Mouse (Mus musculus) liver, adult 2 months (tissue): Measurements from ENCODE around the gene Pik3r3. TPM values are rescaled to one million over a fixed set of nuclear protein-coding genes. Genes with fewer than 3 reads are reported as not detected.
"Not testable (repeated sequence)": the region's sequence is repeated elsewhere in the genome, so short reads cannot be mapped to it uniquely, and the experiment has no call there.

Source experiments
- DNase-seq: peaks from one replicate; pipeline ENCODE4 v3.0.0-alpha.2; 2011; ENCODE audit warnings: low read depth, low spot score; ENCODE audit errors: extremely low read depth
- H3K27ac ChIP-seq: fragments of 200-500 bp; replicated peaks from 2 replicates; pipeline ENCODE4 v1.5.1; 2012; ENCODE audit warnings: low read depth, mild to moderate bottlenecking, control low read depth, inconsistent platforms, low read length; ENCODE audit not compliant: insufficient read depth
- H3K27me3 ChIP-seq: fragments of 200-500 bp; 2 replicates; pipeline ENCODE4 v1.6.1; 2012; ENCODE audit warnings: mild to moderate bottlenecking, moderate library complexity, low read length, inconsistent platforms; ENCODE audit not compliant: control insufficient read depth, insufficient read depth
- H3K36me3 ChIP-seq: fragments of 200-500 bp; 2 replicates; pipeline ENCODE4 v1.6.1; 2012; ENCODE audit warnings: low read length, inconsistent platforms; ENCODE audit not compliant: control insufficient read depth, insufficient read depth
- H3K4me1 ChIP-seq: fragments of 200-500 bp; 2 replicates; pipeline ENCODE4 v1.6.1; 2011; ENCODE audit warnings: low read length; ENCODE audit not compliant: control insufficient read depth, insufficient read depth
- H3K4me3 ChIP-seq: fragments of 200-500 bp; 2 replicates; pipeline ENCODE4 v1.5.1; 2011; ENCODE audit warnings: low read depth, mild to moderate bottlenecking, control low read depth, low read length, moderate library complexity; ENCODE audit not compliant: insufficient read depth
- H3K79me2 ChIP-seq: fragments of 200-500 bp; 2 replicates; pipeline ENCODE4 v1.6.1; 2012; ENCODE audit warnings: inconsistent platforms, mild to moderate bottlenecking, low read length, moderate library complexity; ENCODE audit not compliant: control insufficient read depth, insufficient read depth
- H3K9ac ChIP-seq: fragments of 200-500 bp; 2 replicates; pipeline ENCODE4 v1.6.1; 2012; ENCODE audit warnings: low read depth, mild to moderate bottlenecking, control low read depth, inconsistent platforms, low read length
- CTCF ChIP-seq: fragments of 200-500 bp; IDR thresholded peaks from 2 replicates; pipeline ENCODE4 v1.5.1; 2011; ENCODE audit warnings: low read depth, low read length, control low read depth
- POLR2A ChIP-seq: fragments of 200-500 bp; IDR thresholded peaks from 2 replicates; pipeline ENCODE4 v1.6.1; 2011; ENCODE audit warnings: low read length, control low read depth; ENCODE audit not compliant: insufficient read depth; ENCODE audit errors: extremely low read depth
- WGBS: fragments of 180-500 bp; shearing (Covaris S2); methylation state at CpG from one replicate; pipeline ENCODE4 v1.1.7; 2018; 5-methylcytosine and 5-hydroxymethylcytosine counted together
- polyA plus RNA-seq: library from polyadenylated mRNA; depleted of rRNA; stranded (reverse); fragments of >200 nt; gene quantifications from 2 replicates; pipeline ENCODE4 v1.2.3, GENCODE M21; 2012
- total RNA-seq: library from RNA; depleted of rRNA; stranded (reverse); fragments of >200 nt; gene quantifications from 2 replicates; pipeline ENCODE4 v1.2.3, GENCODE M21; 2014

The Pik3r3 gene
- total and polyA plus RNA-seq, 2 experiments: 1.3 to 1.4 TPM

- Histone ChIP-seq H3K4me3 (no peak overlapping the region), H3K27me3 (no peaks in the 10 kb centered on the region), H3K9ac (no peak overlapping the region), H3K79me2 (no peaks in the 10 kb centered on the region), H3K27ac (no peak overlapping the region), H3K36me3 (no peaks in the 10 kb centered on the region), H3K4me1 (no peaks in the 10 kb centered on the region)
- WGBS: 96% methylated on average over 2 of the region's 2 CpGs
- no peak for TF ChIP-seq CTCF
- no peak for TF ChIP-seq POLR2A
- DNase-seq: no peak
Observed at GRCm38 (mm10) chr4:116215895-116216605, 5.4 kb upstream of the Pik3r3 start.

- TF ChIP-seq POLR2A (no peak), CTCF (no peak)
- 39% methylated on average over 2 of the region's 2 CpGs for WGBS
- Histone ChIP-seq H3K36me3 (no peaks in the 10 kb centered on the region), H3K4me3 (no peak overlapping the region), H3K4me1 (no peaks in the 10 kb centered on the region), H3K79me2 (no peaks in the 10 kb centered on the region), H3K9ac (no peak overlapping the region), H3K27ac (no peak overlapping the region), H3K27me3 (no peaks in the 10 kb centered on the region)
- peak; percentile 3 for DNase-seq
Observed at GRCm38 (mm10) chr4:116217046-116217445, 4.4 kb upstream of the Pik3r3 start.

GRCm38 (mm10) chr4:116217661-116218060 lies 3.8 kb upstream of the Pik3r3 start:
- 71% methylated on average over 1 of the region's 1 CpGs for WGBS

GRCm38 (mm10) chr4:116219056-116219455 lies 2.4 kb upstream of the Pik3r3 start:
- no peak for DNase-seq
- TF ChIP-seq POLR2A (no peak), CTCF (no peak)
- 100% methylated on average over 1 of the region's 1 CpGs for WGBS
- Histone ChIP-seq H3K4me1 (peaks cover 2% of the 10 kb centered on the region; the same call in 1 of the 2 replicates), H3K79me2 (no peaks in the 10 kb centered on the region), H3K36me3 (no peaks in the 10 kb centered on the region), H3K27ac (no peak overlapping the region), H3K4me3 (no peak overlapping the region), H3K9ac (no peak overlapping the region), H3K27me3 (no peaks in the 10 kb centered on the region)

More at GRCm38 (mm10) chr4:116217661-116218060, 3.8 kb upstream of the Pik3r3 start:
- H3K27me3 ChIP-seq, H3K36me3 ChIP-seq, H3K79me2 ChIP-seq, DNase-seq, H3K4me1 ChIP-seq, H3K4me3 ChIP-seq, H3K27ac ChIP-seq, H3K9ac ChIP-seq: not testable (repeated sequence)

- no peak for DNase-seq
- Histone ChIP-seq H3K36me3 (no peaks in the 10 kb centered on the region), H3K27me3 (no peaks in the 10 kb centered on the region), H3K4me1 (peaks cover 2% of the 10 kb centered on the region; the same call in 1 of the 2 replicates), H3K27ac (no peak overlapping the region), H3K79me2 (no peaks in the 10 kb centered on the region), H3K4me3 (no peak overlapping the region; the same call in 1 of the 2 replicates), H3K9ac (no peak overlapping the region; the same call in 1 of the 2 replicates)
- 39% methylated on average over 6 of the region's 6 CpGs for WGBS
- TF ChIP-seq CTCF (no peak), POLR2A (no peak)
Observed at GRCm38 (mm10) chr4:116220071-116220650, 1.3 kb upstream of the Pik3r3 start.

GRCm38 (mm10) chr4:116220780-116221139 lies 658 bp upstream of the Pik3r3 start:
- Histone ChIP-seq H3K27ac (peak overlapping the region; percentile 68), H3K4me3 (peak overlapping the region; percentile 93), H3K9ac (peak overlapping the region; percentile 78), H3K36me3 (no peaks in the 10 kb centered on the region), H3K79me2 (no peaks in the 10 kb centered on the region), H3K27me3 (no peaks in the 10 kb centered on the region), H3K4me1 (peaks cover 2% of the 10 kb centered on the region; the same call in 1 of the 2 replicates)
- TF ChIP-seq POLR2A (no peak), CTCF (no peak)
- DNase-seq: no peak
- 1% methylated on average over 26 of the region's 26 CpGs for WGBS
